Mouse (Mus musculus) embryonic facial prominence, embryonic 13.5 days (tissue): ENCODE results near the gene Pcbd1. TPM values are rescaled to one million over a fixed set of nuclear protein-coding genes. Genes with fewer than 3 reads are reported as not detected.

ENCODE experiments used
- ATAC-seq: fragments of 200-750 bp; cut with Nextera tagmentation; 2 replicates; pipeline ENCODE4 v1.8.0; 2017; ENCODE audit warnings: low read depth; ENCODE audit not compliant: insufficient number of reproducible peaks, insufficient read depth, low FRiP score, low TSS enrichment
- H3K27ac ChIP-seq: fragments of 300-500 bp; sonication (generic); 2 replicates; pipeline ENCODE4 v1.5.1; 2015; ENCODE audit warnings: moderate library complexity, mild to moderate bottlenecking, inconsistent platforms
- H3K27me3 ChIP-seq: fragments of 300-500 bp; sonication (generic); 2 replicates; pipeline ENCODE4 v1.6.1; 2015; ENCODE audit warnings: mild to moderate bottlenecking, inconsistent platforms
- H3K36me3 ChIP-seq: fragments of 300-500 bp; sonication (generic); 2 replicates; pipeline ENCODE4 v1.6.1; 2015; ENCODE audit warnings: mild to moderate bottlenecking, inconsistent platforms
- H3K4me1 ChIP-seq: fragments of 300-500 bp; sonication (generic); 2 replicates; pipeline ENCODE4 v1.6.1; 2015; ENCODE audit warnings: inconsistent platforms
- H3K4me2 ChIP-seq: fragments of 300-500 bp; sonication (generic); 2 replicates; pipeline ENCODE4 v1.6.1; 2015; ENCODE audit warnings: moderate library complexity, mild to moderate bottlenecking, inconsistent platforms
- H3K4me3 ChIP-seq: fragments of 300-500 bp; sonication (generic); 2 replicates; pipeline ENCODE4 v1.5.1; 2015; ENCODE audit warnings: mild to moderate bottlenecking, inconsistent platforms
- H3K9ac ChIP-seq: fragments of 300-500 bp; sonication (generic); 2 replicates; pipeline ENCODE4 v1.6.1; 2015; ENCODE audit warnings: mild to moderate bottlenecking, inconsistent platforms
- H3K9me3 ChIP-seq: fragments of 300-500 bp; sonication (generic); 2 replicates; pipeline ENCODE4 v1.6.1; 2016; ENCODE audit warnings: inconsistent platforms
- WGBS: fragments of 180-500 bp; shearing (Covaris S2); methylation state at CpG from one replicate; pipeline ENCODE4 v1.1.7; 2015; ENCODE audit warnings: mixed read lengths; 5-methylcytosine and 5-hydroxymethylcytosine counted together
- polyA plus RNA-seq: library from polyadenylated mRNA; unstranded; fragments of >200 nt; fragmentation: Nextera tagmentation; extraction: Ambion mirVana; gene quantifications from 2 replicates; pipeline ENCODE4 v1.2.1, GENCODE M21; 2015

Gene Pcbd1
- polyA plus RNA-seq: 12.9 and 13.7 TPM in 2 replicates

DNA sequence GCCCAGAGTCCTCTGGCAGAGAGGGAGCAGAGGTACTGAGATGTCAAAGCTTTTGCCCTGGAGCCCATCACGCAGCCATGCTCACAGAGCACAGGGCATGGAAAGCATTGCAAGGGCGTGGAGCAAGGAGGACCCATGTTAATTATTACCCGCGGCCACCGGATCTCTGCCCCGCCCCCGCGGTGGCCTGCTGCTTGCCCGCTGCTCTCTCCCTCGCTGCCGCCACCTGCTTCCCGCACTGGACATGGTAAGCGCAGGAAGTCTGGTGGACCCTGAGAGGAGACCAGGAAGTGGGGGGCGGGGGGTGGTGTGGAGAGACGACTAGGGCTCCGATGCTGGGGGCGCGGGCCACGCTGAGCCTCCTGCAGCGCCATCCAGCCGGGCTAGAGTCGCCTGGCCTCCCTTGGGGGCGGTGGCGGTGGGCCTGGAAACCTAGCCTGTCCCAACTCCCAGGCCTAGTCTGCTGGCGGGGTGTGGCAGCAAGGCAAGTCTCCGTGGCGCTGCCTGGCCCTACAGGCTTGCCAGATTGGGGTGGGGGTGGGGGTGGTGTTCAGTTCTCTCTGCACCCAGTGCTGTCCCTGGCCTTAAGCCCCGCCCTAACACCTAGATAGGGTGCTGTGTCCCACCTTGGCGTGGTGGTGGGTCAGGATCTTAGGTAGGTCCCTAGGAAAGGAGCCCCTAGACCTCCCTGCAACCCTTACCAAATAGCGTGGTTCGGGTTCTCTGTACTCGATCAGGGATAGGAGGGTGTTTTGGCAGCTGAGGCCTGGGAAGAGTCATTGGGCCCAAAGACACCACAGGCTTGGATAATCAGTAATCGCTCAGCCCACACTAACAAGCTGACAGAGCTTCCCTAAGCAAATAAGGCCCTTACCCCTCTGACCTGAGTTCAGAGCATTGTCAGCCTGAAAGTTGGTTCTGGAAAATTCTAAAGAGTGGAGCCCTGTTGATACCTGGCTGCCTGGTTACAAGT, at the start of gene Pcbd1:
Gene Pcbd1, plus strand, starts transcription at position 162 of the 973 bp plus-strand sequence.
- Histone ChIP-seq H3K4me3 (peak within 1 kb of the TSS; percentile 40), H3K9ac (peak within 1 kb of the TSS; percentile 74), H3K4me1 (peaks cover 14% of the 10 kb centered on the region), H3K9me3 (no peaks in the 10 kb centered on the region), H3K27me3 (no peaks in the 10 kb centered on the region), H3K36me3 (peaks cover 2% of the 10 kb centered on the region; the same call in 1 of the 2 replicates), H3K27ac (no peak within 1 kb of the TSS), H3K4me2 (peak within 1 kb of the TSS; percentile 77)
- 10% methylated on average over 33 of the region's 33 CpGs for WGBS
- ATAC-seq: no peak

DNA sequence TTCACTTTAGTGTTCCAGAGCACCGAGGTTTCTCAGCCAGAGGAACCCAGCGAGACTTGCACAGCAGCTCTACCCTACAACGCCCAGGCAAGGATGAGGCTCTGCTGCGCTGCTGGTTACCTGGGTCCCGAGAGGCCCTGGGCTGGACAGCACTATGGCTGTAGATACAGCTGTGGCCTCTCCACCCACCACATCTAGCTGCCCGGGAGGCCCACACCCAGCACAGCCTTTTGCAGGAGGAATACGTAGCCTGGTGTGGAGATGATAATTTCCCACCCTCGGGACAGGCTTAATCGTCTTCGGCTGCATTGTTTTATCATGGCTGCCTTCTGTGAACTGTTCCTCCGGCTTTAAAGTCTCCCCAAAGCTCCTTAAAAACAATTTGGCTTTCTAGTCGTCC, 49.5 kb upstream of the Pcbd1 start:
- H3K36me3 ChIP-seq: no peaks in the 10 kb centered on the region
- ATAC-seq: no peak
- no peak overlapping the region for H3K4me2 ChIP-seq
- H3K4me1 ChIP-seq: peaks cover 10% of the 10 kb centered on the region; the same call in 1 of the 2 replicates
- H3K4me3 ChIP-seq: no peak overlapping the region
- 53% methylated on average over 12 of the region's 12 CpGs for WGBS
- no peak overlapping the region for H3K27ac ChIP-seq
- no peaks in the 10 kb centered on the region for H3K9me3 ChIP-seq
- H3K27me3 ChIP-seq: 0 out of 2 replicates have a peak, but pooled peaks cover 3% of the 10 kb centered on the region
- H3K9ac ChIP-seq: no peak overlapping the region

DNA sequence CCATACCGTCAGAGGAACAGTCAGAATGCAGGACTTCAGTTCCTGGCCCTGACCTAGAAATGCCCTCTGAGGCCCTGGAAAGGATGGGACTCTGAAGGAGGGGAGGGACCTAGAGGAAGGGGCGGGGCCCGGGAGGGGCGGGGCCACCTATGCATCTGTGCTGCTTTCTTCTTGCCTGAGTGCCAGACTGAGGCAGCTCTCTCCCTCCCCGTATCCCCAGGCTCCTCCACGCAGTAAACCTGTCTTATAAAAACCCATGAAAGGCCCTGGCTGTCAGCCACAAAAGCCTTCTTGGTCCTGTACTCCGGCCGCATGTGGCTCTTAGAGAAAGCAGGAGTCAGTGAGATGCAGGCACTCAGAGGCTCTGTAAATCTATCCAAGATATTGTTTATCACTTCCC, 44.0 kb upstream of the Pcbd1 start:
- Histone ChIP-seq H3K36me3 (no peaks in the 10 kb centered on the region), H3K27me3 (no peaks in the 10 kb centered on the region), H3K27ac (no peak overlapping the region), H3K4me3 (no peak overlapping the region), H3K9ac (no peak overlapping the region), H3K4me1 (peaks cover 10% of the 10 kb centered on the region; the same call in 1 of the 2 replicates), H3K9me3 (no peaks in the 10 kb centered on the region), H3K4me2 (no peak overlapping the region)
- WGBS: 14% methylated on average over 8 of the region's 8 CpGs
- ATAC-seq: no peak

DNA sequence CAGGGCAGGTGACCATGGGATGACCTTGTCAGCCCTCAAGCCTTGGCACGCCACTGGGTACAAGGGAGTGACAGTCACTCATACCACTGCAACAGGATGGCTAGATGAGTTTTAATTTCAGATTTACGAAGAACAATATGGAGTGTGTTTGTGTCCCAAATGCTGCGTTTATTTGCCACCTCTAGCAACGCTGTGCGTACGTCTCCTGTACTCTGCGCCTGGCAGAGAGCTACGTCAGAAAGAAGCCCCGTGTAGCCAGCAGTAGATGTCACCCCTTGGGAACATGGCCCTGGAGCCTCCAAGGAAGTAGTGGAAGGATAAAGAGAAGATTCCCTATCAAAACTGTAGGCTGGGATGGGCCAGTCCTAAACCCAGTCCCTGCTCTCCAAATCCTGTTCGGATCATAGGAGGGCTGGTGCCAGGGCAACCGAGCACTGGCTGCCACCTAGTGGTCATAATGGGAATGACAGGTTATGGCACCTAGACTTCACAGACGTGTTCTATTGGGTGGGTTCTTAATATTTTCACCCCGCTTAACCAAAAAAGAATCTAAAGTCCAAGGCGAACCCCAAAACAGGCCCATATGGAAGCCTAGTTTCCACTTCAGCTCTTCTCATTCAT, 37.0 kb upstream of the Pcbd1 start:
- Histone ChIP-seq H3K9ac (no peak overlapping the region), H3K4me1 (no peaks in the 10 kb centered on the region), H3K27ac (no peak overlapping the region), H3K9me3 (0 out of 2 replicates have a peak, but pooled peaks cover 6% of the 10 kb centered on the region), H3K36me3 (no peaks in the 10 kb centered on the region), H3K4me2 (no peak overlapping the region), H3K27me3 (0 out of 2 replicates have a peak, but pooled peaks cover 11% of the 10 kb centered on the region), H3K4me3 (no peak overlapping the region)
- ATAC-seq: 0 out of 2 replicates have a peak, but pooled peaks have one; percentile 13
- WGBS: 58% methylated on average over 14 of the region's 14 CpGs

DNA sequence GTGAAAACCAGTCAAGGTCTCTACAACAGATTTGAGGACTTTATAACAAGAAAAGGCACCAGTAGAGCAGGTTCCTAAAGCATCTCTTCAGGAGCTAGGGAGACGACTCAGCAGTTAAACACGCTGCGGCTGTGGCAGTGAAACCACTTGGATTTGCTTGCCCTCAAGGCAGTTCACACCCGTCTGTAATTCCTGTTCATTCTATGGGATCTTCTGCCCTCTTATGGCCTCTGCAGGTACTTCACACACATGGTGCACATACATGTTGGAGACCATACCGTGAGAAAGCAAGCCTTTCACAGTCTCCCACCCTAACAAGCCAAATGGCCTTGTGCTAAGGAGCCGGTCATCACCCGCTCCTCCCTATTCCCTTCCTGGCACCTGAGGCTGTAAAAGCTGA, 32.5 kb upstream of the Pcbd1 start:
- no peak for ATAC-seq
- Histone ChIP-seq H3K4me1 (peaks cover 9% of the 10 kb centered on the region), H3K4me3 (no peak overlapping the region), H3K27me3 (0 out of 2 replicates have a peak, but pooled peaks cover 7% of the 10 kb centered on the region), H3K27ac (no peak overlapping the region), H3K4me2 (no peak overlapping the region), H3K9ac (no peak overlapping the region), H3K9me3 (0 out of 2 replicates have a peak, but pooled peaks cover 6% of the 10 kb centered on the region), H3K36me3 (no peaks in the 10 kb centered on the region)
- WGBS: 93% methylated on average over 7 of the region's 7 CpGs

DNA sequence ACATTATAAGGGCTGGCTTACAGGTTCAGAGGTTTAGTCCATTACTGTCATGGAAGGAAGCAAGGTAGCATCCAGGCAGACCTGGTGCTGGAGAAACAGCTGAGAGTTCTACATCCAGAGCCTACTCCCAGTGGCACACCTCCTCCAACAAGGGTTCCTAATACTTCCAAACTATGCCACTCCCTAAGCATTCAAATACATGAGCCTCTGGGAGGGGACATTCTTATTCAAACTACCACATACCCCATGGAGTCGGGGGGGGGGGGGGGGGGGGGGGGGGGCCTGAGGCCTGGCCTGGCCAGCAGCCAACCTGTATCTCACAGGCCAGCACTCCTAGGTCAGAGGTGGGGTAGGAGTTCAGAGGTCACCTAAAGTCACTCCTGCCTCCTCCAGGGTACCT, 30.0 kb upstream of the Pcbd1 start:
- no peaks in the 10 kb centered on the region for H3K36me3 ChIP-seq
- no peak overlapping the region for H3K4me3 ChIP-seq
- no peak overlapping the region for H3K4me2 ChIP-seq
- no peak overlapping the region for H3K27ac ChIP-seq
- 0 out of 2 replicates have a peak, but pooled peaks cover 6% of the 10 kb centered on the region for H3K9me3 ChIP-seq
- no peaks in the 10 kb centered on the region for H3K27me3 ChIP-seq
- no peak overlapping the region for H3K9ac ChIP-seq
- no CpG with 5 or more reads among the region's 1 CpGs for WGBS
- H3K4me1 ChIP-seq: peaks cover 11% of the 10 kb centered on the region
- ATAC-seq: no peak

DNA sequence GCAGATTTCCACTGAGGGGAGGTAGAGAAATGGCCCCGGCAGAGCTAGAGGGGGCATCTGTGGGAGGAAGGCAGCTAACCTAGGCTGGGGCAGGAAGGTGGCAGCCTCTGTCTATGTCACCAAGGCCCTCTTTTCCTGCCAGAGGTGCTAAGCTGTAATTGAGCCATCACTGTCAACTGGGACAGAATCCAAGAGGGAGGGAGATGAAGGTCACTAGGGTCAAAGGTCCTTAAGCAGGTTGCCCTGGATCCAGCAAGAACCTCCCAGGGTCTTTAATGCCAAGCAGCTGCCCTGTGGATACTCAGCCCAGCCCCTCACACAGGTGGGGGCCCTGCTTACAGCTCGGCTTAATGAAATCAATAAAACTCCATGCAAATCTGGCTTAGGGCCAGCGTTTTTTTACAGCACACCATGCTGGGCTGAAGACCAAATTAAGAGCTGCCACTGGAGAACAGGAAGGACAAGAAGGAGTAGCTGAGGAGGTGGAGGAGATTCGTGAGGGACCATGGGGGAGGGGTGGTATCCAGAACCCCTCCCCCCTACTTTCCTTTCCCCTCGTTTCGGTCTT, 29.5 kb upstream of the Pcbd1 start:
- Histone ChIP-seq H3K9me3 (0 out of 2 replicates have a peak, but pooled peaks cover 6% of the 10 kb centered on the region), H3K4me3 (no peak overlapping the region), H3K4me2 (no peak overlapping the region), H3K36me3 (no peaks in the 10 kb centered on the region), H3K27ac (no peak overlapping the region), H3K27me3 (no peaks in the 10 kb centered on the region), H3K4me1 (peaks cover 15% of the 10 kb centered on the region), H3K9ac (no peak overlapping the region)
- 18% methylated on average over 6 of the region's 6 CpGs for WGBS
- no peak for ATAC-seq

DNA sequence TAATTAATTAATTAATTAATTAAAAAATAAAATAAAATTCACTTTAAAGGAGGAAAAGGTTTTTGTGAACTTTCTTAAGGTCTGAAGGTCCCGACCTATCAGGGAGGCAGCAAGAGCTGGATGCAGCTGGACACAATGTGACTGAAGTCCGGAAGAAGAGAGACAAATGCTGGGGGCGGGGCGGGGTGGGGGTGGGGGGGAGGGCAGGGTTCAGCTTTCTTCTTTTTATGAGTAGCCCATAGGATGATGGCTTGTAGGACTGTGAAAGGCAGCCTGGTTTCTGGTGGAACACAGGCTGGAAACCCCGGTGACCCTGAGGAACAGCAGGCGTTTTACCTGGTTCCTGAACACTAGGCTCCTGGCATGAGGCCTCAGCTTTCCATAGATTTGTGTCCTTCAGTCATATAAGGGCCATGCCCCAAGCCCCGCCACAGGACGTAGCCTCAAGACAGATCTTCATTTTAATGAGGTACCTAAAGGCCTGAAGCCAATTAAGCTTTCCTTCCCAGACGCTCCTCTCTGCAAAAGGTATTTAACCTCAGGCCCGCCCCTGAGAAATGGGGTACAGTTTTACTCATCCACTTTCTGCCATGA, 25.8 kb upstream of the Pcbd1 start:
- Histone ChIP-seq H3K4me2 (no peak overlapping the region), H3K9ac (no peak overlapping the region), H3K4me1 (peaks cover 29% of the 10 kb centered on the region), H3K27ac (no peak overlapping the region), H3K27me3 (no peaks in the 10 kb centered on the region), H3K9me3 (no peaks in the 10 kb centered on the region), H3K4me3 (no peak overlapping the region), H3K36me3 (no peaks in the 10 kb centered on the region)
- no peak for ATAC-seq
- 78% methylated on average over 10 of the region's 10 CpGs for WGBS

DNA sequence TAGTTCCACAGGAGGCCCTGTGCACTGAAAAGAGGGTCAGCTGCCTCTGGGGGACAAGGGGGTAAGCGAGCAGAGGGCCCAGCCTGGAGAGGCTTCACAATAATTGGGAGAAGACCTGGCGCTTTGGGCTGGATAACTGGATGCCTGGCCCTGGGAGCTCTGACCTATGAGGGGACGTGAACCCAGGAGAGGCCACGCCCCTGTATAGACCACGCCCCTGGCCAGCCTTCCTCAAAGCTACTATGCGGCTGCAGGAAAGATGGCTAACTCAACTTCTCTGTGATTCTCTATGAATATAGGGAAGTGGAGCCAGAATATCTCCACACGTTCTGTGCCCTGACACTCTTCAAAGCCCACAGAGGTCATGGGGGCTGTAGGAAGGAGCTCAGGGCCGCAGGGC, 24.5 kb upstream of the Pcbd1 start:
- 19% methylated on average over 8 of the region's 8 CpGs for WGBS
- H3K9ac ChIP-seq: no peak overlapping the region
- no peaks in the 10 kb centered on the region for H3K9me3 ChIP-seq
- H3K27ac ChIP-seq: no peak overlapping the region
- H3K27me3 ChIP-seq: no peaks in the 10 kb centered on the region
- no peaks in the 10 kb centered on the region for H3K36me3 ChIP-seq
- peak overlapping the region; percentile 16; the same call in 1 of the 2 replicates for H3K4me2 ChIP-seq
- ATAC-seq: no peak
- peaks cover 38% of the 10 kb centered on the region for H3K4me1 ChIP-seq
- no peak overlapping the region for H3K4me3 ChIP-seq

DNA sequence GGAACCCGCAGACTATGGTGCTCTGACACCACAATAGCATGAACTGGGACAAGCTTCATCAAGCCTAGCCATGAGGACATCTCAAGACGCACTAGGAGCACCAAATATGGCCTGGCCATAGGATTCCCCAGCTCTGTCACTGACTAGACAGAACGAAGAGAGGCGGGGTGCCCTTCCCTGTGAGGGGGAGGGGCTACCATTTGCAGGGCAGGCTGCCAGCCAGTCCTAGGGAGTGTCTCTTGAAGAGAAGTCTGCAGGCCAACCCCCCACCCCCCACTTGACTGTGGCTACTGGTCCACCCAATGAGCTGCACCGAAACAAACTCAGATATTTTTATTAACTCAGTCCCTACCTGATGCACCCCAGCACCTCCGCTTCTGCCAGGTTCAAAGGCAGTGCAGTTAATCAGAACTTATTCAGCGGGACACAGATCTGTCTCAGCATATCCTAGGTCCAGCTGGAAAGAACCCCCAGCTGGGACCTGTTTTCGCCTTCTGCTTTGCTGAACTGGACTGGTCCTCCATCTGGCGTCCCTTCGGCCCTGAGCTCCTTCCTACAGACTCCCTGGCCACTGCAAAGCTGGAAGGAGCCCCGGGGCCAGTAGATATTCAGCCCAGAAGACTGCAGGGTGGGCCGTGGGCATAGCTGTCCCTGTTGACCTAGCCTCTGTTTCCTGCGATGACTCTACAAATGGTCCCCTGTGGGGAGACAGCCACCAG, 23.7 kb upstream of the Pcbd1 start:
- H3K4me3 ChIP-seq: no peak overlapping the region
- peaks cover 31% of the 10 kb centered on the region for H3K4me1 ChIP-seq
- no peak overlapping the region for H3K27ac ChIP-seq
- ATAC-seq: no peak
- 52% methylated on average over 13 of the region's 13 CpGs for WGBS
- H3K9me3 ChIP-seq: no peaks in the 10 kb centered on the region
- H3K9ac ChIP-seq: no peak overlapping the region
- H3K4me2 ChIP-seq: peak overlapping the region; percentile 16
- no peaks in the 10 kb centered on the region for H3K36me3 ChIP-seq
- no peaks in the 10 kb centered on the region for H3K27me3 ChIP-seq
